ENCODE assay signal across 8 mouse cellular contexts in genomic region chr13:23532262-23533075, GRCm38 (mm10). TPM values are rescaled to one million over a fixed set of nuclear protein-coding genes. Genes with fewer than 3 reads are reported as not detected.
DNase-seq lines count a peak whose midpoint lies in the region; ATAC-seq and TF ChIP-seq lines count a peak whose summit lies in the region.

No protein-coding gene starts in this region.

- no peaks in the 10 kb centered on the region for H3K36me3 ChIP-seq in thymus, adult 2 months (ENCODE audit: control insufficient read depth, insufficient read depth, low read length)
- no peaks in the 10 kb centered on the region for H3K36me3 ChIP-seq in embryonic facial prominence, embryonic 15.5 days
- H3K36me3 ChIP-seq in limb, embryonic 15.5 days: no peaks in the 10 kb centered on the region
- no peaks in the 10 kb centered on the region for H3K36me3 ChIP-seq in stomach, embryonic 16.5 days (ENCODE audit: control insufficient read depth, insufficient read depth, low read length)

- peaks cover 6% of the 10 kb centered on the region for H3K4me1 ChIP-seq in thymus, adult 2 months (replicated peaks; ENCODE audit: control insufficient read depth, insufficient read depth, low read length)
- peaks cover 35% of the 10 kb centered on the region for H3K4me1 ChIP-seq in embryonic facial prominence, embryonic 15.5 days
- peaks cover 27% of the 10 kb centered on the region for H3K4me1 ChIP-seq in limb, embryonic 15.5 days
- H3K4me1 ChIP-seq in stomach, embryonic 16.5 days (ENCODE audit: control insufficient read depth, insufficient read depth, low read length): peaks cover 34% of the 10 kb centered on the region

- peak overlapping the region; percentile 82 for H3K27ac ChIP-seq in thymus, adult 2 months (ENCODE audit: control insufficient read depth, insufficient read depth, low read length)
- H3K27ac ChIP-seq in embryonic facial prominence, embryonic 15.5 days (replicated peaks): peak overlapping the region; percentile 99
- peak overlapping the region; percentile 94 for H3K27ac ChIP-seq in limb, embryonic 15.5 days
- peak overlapping the region; percentile 98 for H3K27ac ChIP-seq in stomach, embryonic 16.5 days (ENCODE audit: low read length)

- H3K9ac ChIP-seq in embryonic facial prominence, embryonic 15.5 days: 0 out of 2 replicates have a peak overlapping the region, but pooled peaks have one; percentile 18
- peak overlapping the region; percentile 21; the same call in 1 of the 2 replicates for H3K9ac ChIP-seq in limb, embryonic 15.5 days
- peak overlapping the region; percentile 69 for H3K9ac ChIP-seq in stomach, embryonic 16.5 days (ENCODE audit: low read length)

- TF ChIP-seq CTCF in thymus, adult 2 months (IDR thresholded peaks at IDR 0.05; ENCODE audit: borderline replicate concordance, control insufficient read depth, extremely low read depth, insufficient read depth, low read length, poor library complexity): no peak

- DNase-seq in thymus, adult 2 months: no peak
- no peak for DNase-seq in thymus, adult 18-20 months
- DNase-seq in T-cell, adult 2 months (ENCODE audit: low spot score): no peak
- no peak for DNase-seq in frontal cortex, adult 2 months (ENCODE audit: extremely low spot score in 1 of 2, low spot score in 1 of 2)
- DNase-seq in cerebellum, adult 11-12 months: no peak

- H3K4me2 ChIP-seq in embryonic facial prominence, embryonic 15.5 days (replicated peaks): peak overlapping the region; percentile 72
- H3K4me2 ChIP-seq in limb, embryonic 15.5 days: peak overlapping the region; percentile 75
- H3K4me2 ChIP-seq in stomach, embryonic 16.5 days (ENCODE audit: low read depth, low read length): peak overlapping the region; percentile 56

- no peak for ATAC-seq in embryonic facial prominence, embryonic 15.5 days (ENCODE audit: insufficient number of reproducible peaks, low FRiP score, low TSS enrichment, low read depth)
- no peak for ATAC-seq in limb, embryonic 15.5 days (ENCODE audit: insufficient number of reproducible peaks, low FRiP score, low TSS enrichment, low read depth)
- no peak for ATAC-seq in stomach, embryonic 16.5 days (ENCODE audit: insufficient read depth, low FRiP score)

- no peak for TF ChIP-seq POLR2A in thymus, adult 2 months (IDR thresholded peaks at IDR 0.05; ENCODE audit: control insufficient read depth, extremely low read depth, insufficient read depth, low read length, poor library complexity)

- H3K9me3 ChIP-seq in embryonic facial prominence, embryonic 15.5 days (replicated peaks): no peaks in the 10 kb centered on the region
- no peaks in the 10 kb centered on the region for H3K9me3 ChIP-seq in limb, embryonic 15.5 days
- no peaks in the 10 kb centered on the region for H3K9me3 ChIP-seq in stomach, embryonic 16.5 days (replicated peaks; ENCODE audit: control insufficient read depth, low read length)

- peak overlapping the region; percentile 5; the same call in 1 of the 2 replicates for H3K4me3 ChIP-seq in thymus, adult 2 months (ENCODE audit: control insufficient read depth, insufficient read depth, low read length)
- H3K4me3 ChIP-seq in embryonic facial prominence, embryonic 15.5 days (replicated peaks): peak overlapping the region; percentile 61
- H3K4me3 ChIP-seq in limb, embryonic 15.5 days: peak overlapping the region; percentile 53
- peak overlapping the region; percentile 60 for H3K4me3 ChIP-seq in stomach, embryonic 16.5 days (replicated peaks; ENCODE audit: low read length)

- H3K27me3 ChIP-seq in thymus, adult 2 months (ENCODE audit: control insufficient read depth, insufficient read depth, low read length): no peaks in the 10 kb centered on the region
- no peaks in the 10 kb centered on the region for H3K27me3 ChIP-seq in embryonic facial prominence, embryonic 15.5 days
- no peaks in the 10 kb centered on the region for H3K27me3 ChIP-seq in limb, embryonic 15.5 days
- H3K27me3 ChIP-seq in stomach, embryonic 16.5 days (ENCODE audit: control insufficient read depth, insufficient read depth, low read length): no peaks in the 10 kb centered on the region

- 22% methylated on average over 9 of the region's 9 CpGs for WGBS in thymus, adult 2 months
- 16% methylated on average over 9 of the region's 9 CpGs for WGBS in embryonic facial prominence, embryonic 15.5 days
- 16% methylated on average over 9 of the region's 9 CpGs for WGBS in limb, embryonic 15.5 days
- 14% methylated on average over 9 of the region's 9 CpGs for WGBS in stomach, embryonic 16.5 days

RNA-seq across cellular contexts. Expression of gene Hist1h2af, which starts 1.2 kb away (rescaled TPM):
- polyA plus RNA-seq in thymus, adult 2 months (2012; rRNA removed): 4,070 and 5,945 TPM in 2 replicates
- 2.7 and 3.4 TPM in 2 replicates for polyA plus RNA-seq in embryonic facial prominence, embryonic 15.5 days (2015; fragmentation: Nextera tagmentation; extraction: Ambion mirVana)
- 4.1 and 7.5 TPM in 2 replicates for polyA plus RNA-seq in limb, embryonic 15.5 days (2015; fragmentation: Nextera tagmentation; extraction: Ambion mirVana)
- 0.74 and 3.1 TPM in 2 replicates for polyA plus RNA-seq in stomach, embryonic 16.5 days (2015; fragmentation: Nextera tagmentation; extraction: Ambion mirVana)
- 3.9 and 9.2 TPM in 2 replicates for polyA plus RNA-seq in frontal cortex, adult 2 months (2012; rRNA removed)

RNA-seq across cellular contexts. Expression of gene Hist1h4h, which starts 1.6 kb away (rescaled TPM):
- 150 and 182 TPM in 2 replicates for polyA plus RNA-seq in thymus, adult 2 months (2012; rRNA removed)
- polyA plus RNA-seq in embryonic facial prominence, embryonic 15.5 days (2015; fragmentation: Nextera tagmentation; extraction: Ambion mirVana): 6.1 and 7.1 TPM in 2 replicates
- polyA plus RNA-seq in limb, embryonic 15.5 days (2015; fragmentation: Nextera tagmentation; extraction: Ambion mirVana): 4.8 and 6.3 TPM in 2 replicates
- 5.7 and 6.3 TPM in 2 replicates for polyA plus RNA-seq in stomach, embryonic 16.5 days (2015; fragmentation: Nextera tagmentation; extraction: Ambion mirVana)
- 26.6 and 33.5 TPM in 2 replicates for polyA plus RNA-seq in frontal cortex, adult 2 months (2012; rRNA removed)

RNA-seq across cellular contexts. Expression of gene Hist1h3g, which starts 2.8 kb away (rescaled TPM):
- 496 and 661 TPM in 2 replicates for polyA plus RNA-seq in thymus, adult 2 months (2012; rRNA removed)
- 3.2 and 5.3 TPM in 2 replicates for polyA plus RNA-seq in embryonic facial prominence, embryonic 15.5 days (2015; fragmentation: Nextera tagmentation; extraction: Ambion mirVana)
- 3.4 and 5.4 TPM in 2 replicates for polyA plus RNA-seq in limb, embryonic 15.5 days (2015; fragmentation: Nextera tagmentation; extraction: Ambion mirVana)
- 4.7 and 6.1 TPM in 2 replicates for polyA plus RNA-seq in stomach, embryonic 16.5 days (2015; fragmentation: Nextera tagmentation; extraction: Ambion mirVana)
- 0.46 and 0.82 TPM in 2 replicates for polyA plus RNA-seq in frontal cortex, adult 2 months (2012; rRNA removed)

RNA-seq across cellular contexts. Expression of gene Hist1h2bh, which starts 10.7 kb away (rescaled TPM):
- polyA plus RNA-seq in thymus, adult 2 months (2012; rRNA removed): 37.8 and 51.2 TPM in 2 replicates
- 1.0 and 1.1 TPM in 2 replicates for polyA plus RNA-seq in embryonic facial prominence, embryonic 15.5 days (2015; fragmentation: Nextera tagmentation; extraction: Ambion mirVana)
- polyA plus RNA-seq in limb, embryonic 15.5 days (2015; fragmentation: Nextera tagmentation; extraction: Ambion mirVana): 0.77 and 0.83 TPM in 2 replicates
- 1.1 and 1.4 TPM in 2 replicates for polyA plus RNA-seq in stomach, embryonic 16.5 days (2015; fragmentation: Nextera tagmentation; extraction: Ambion mirVana)
- 0.15 and 0.44 TPM in 2 replicates for polyA plus RNA-seq in frontal cortex, adult 2 months (2012; rRNA removed)

RNA-seq across cellular contexts. Expression of gene Hist1h3f, which starts 11.4 kb away (rescaled TPM):
- 72.3 and 87.8 TPM in 2 replicates for polyA plus RNA-seq in thymus, adult 2 months (2012; rRNA removed)
- polyA plus RNA-seq in embryonic facial prominence, embryonic 15.5 days (2015; fragmentation: Nextera tagmentation; extraction: Ambion mirVana): 0.25 and 0.37 TPM in 2 replicates
- 1.1 TPM in 1 of 2 replicates, not detected in the other for polyA plus RNA-seq in limb, embryonic 15.5 days (2015; fragmentation: Nextera tagmentation; extraction: Ambion mirVana)
- polyA plus RNA-seq in stomach, embryonic 16.5 days (2015; fragmentation: Nextera tagmentation; extraction: Ambion mirVana): 0.81 and 0.90 TPM in 2 replicates
- polyA plus RNA-seq in frontal cortex, adult 2 months (2012; rRNA removed): 0.22 and 0.59 TPM in 2 replicates

Comparison
In these comparisons a context has a peak if more than half of its experiments do, and no peak if none do; other contexts are left out.
1. H3K4me3 ChIP-seq: peak in every context shown above with its lines; median percentile 61 in embryonic facial prominence, embryonic 15.5 days; 60 in stomach, embryonic 16.5 days; 53 in limb, embryonic 15.5 days; 5 in thymus, adult 2 months.
2. H3K9ac ChIP-seq: peak in every context shown above with its lines; median percentile 69 in stomach, embryonic 16.5 days; 21 in limb, embryonic 15.5 days; 18 in embryonic facial prominence, embryonic 15.5 days.
3. RNA of gene Hist1h2af, which starts 1.2 kb away (polyA plus RNA-seq): 4,070 to 5,945 TPM in thymus, adult 2 months; 4.1 to 7.5 TPM in limb, embryonic 15.5 days, 3.9 to 9.2 TPM in frontal cortex, adult 2 months, 0.74 to 3.1 TPM in stomach, embryonic 16.5 days and 2.7 to 3.4 TPM in embryonic facial prominence, embryonic 15.5 days; every median in the first group is over 100 times any median in the second.
4. RNA of gene Hist1h3g, which starts 2.8 kb away (polyA plus RNA-seq): 496 to 661 TPM in thymus, adult 2 months; 4.7 to 6.1 TPM in stomach, embryonic 16.5 days, 3.4 to 5.4 TPM in limb, embryonic 15.5 days, 3.2 to 5.3 TPM in embryonic facial prominence, embryonic 15.5 days and 0.46 to 0.82 TPM in frontal cortex, adult 2 months; every median in the first group is over 10 times any median in the second.
5. Peak in every context shown above with its lines, with median percentiles within 50 percentile points of each other: H3K27ac ChIP-seq and H3K4me2 ChIP-seq.